Mouse (Mus musculus) spleen, adult 2 months (tissue): Measurements from ENCODE around the gene Mycl.

ENCODE experiments used
- CTCF ChIP-seq: fragments of 200-500 bp; IDR thresholded peaks from 2 replicates; pipeline ENCODE4 v1.5.1; 2011; ENCODE audit warnings: mild to moderate bottlenecking, inconsistent platforms; ENCODE audit not compliant: insufficient read depth, insufficient read length, insufficient replicate concordance; ENCODE audit errors: extremely low read depth
- POLR2A ChIP-seq: fragments of 200-500 bp; IDR thresholded peaks from 2 replicates; pipeline ENCODE4 v1.6.1; 2011; ENCODE audit warnings: low read depth, low read length, inconsistent platforms

DNA sequence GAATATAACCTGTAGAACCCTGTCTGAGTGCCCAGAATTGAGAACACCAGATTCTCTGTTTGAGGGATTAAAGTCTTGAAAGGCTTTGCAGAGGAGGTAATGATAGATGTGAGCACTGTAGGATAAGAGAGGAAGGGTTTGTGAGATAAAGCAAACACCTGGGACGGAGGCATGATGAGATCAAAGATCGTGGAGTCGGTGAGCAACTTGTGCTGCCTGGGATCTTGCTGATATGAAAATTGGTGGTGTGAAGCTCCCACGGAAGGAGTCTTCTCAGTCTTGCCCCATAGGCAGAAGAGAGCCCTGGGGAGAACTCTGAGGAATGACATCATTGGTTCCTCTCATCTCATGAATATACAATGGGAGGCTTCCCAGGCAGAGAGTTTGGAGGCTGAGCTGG, 27.3 kb upstream of the Mycl start:
- TF ChIP-seq CTCF (no peak), POLR2A (no peak)
